Mouse (Mus musculus): ENCODE results near the gene Lcn2. TPM values are rescaled to one million over a fixed set of nuclear protein-coding genes. Genes with fewer than 3 reads are reported as not detected.

Lcn2 gene
- polyA plus RNA-seq, 1 experiment, result 2.4 TPM

DNA sequence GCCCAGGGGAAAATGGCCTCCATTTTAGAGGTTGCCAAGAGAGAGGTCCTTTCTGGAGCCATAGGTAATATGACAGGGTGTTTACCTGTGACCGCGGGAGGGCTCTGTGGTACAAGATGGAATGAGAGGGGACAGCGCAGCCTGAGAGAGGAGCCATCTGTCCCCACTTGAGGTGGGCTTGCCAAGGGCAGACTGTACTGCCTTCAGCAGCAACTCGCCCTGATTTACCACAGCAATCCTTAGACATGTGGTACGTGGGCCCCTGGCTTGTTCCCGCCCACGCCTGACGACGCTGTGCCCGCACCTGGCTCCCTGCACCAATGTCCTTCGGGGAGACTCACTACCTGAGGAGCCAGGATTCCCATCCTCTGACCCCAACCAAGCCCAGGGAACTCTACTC, 39.7 kb downstream of the Lcn2 start:
- Histone ChIP-seq H3K4me3 (ENCODE audit: insufficient read depth, low read length) (no peak overlapping the region), H3K4me1 (ENCODE audit: control insufficient read depth, insufficient read depth, low read length) (peaks cover 21% of the 10 kb centered on the region), H3K27ac (ENCODE audit: insufficient read depth, low read depth, low read length) (no peak overlapping the region)
- TF ChIP-seq CTCF (IDR thresholded peaks at IDR 0.05; ENCODE audit: low read depth, low read length) (no peak), POLR2A (IDR thresholded peaks at IDR 0.05; ENCODE audit: borderline replicate concordance, low read depth, low read length) (no peak)

DNA sequence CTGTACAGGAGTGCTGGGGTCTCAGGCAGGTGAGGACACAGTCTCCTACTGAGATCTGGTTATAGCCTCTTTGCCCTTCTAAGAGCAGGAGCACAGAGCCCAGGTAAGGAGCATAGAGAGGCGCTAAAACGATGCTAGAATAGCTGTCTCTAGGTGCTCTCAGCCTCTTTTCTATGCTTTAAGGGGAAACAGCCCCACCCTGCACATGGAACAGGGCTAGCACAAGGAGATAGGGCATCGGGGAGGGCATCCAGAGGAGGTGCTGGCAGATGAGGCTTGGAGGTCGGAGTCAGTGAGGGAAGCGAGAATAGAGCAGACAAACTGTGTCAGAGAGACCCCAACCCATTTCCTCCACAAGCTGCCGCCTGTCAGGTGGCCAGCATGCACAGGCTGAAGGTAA, 41.0 kb downstream of the Lcn2 start:
- Histone ChIP-seq H3K27ac (ENCODE audit: insufficient read depth, low read depth, low read length) (no peak overlapping the region), H3K4me3 (ENCODE audit: insufficient read depth, low read length) (no peak overlapping the region), H3K4me1 (ENCODE audit: control insufficient read depth, insufficient read depth, low read length) (peaks cover 29% of the 10 kb centered on the region)
- TF ChIP-seq POLR2A (IDR thresholded peaks at IDR 0.05; ENCODE audit: borderline replicate concordance, low read depth, low read length), result no peak
- no peak for TF ChIP-seq CTCF (IDR thresholded peaks at IDR 0.05; ENCODE audit: low read depth, low read length)

DNA sequence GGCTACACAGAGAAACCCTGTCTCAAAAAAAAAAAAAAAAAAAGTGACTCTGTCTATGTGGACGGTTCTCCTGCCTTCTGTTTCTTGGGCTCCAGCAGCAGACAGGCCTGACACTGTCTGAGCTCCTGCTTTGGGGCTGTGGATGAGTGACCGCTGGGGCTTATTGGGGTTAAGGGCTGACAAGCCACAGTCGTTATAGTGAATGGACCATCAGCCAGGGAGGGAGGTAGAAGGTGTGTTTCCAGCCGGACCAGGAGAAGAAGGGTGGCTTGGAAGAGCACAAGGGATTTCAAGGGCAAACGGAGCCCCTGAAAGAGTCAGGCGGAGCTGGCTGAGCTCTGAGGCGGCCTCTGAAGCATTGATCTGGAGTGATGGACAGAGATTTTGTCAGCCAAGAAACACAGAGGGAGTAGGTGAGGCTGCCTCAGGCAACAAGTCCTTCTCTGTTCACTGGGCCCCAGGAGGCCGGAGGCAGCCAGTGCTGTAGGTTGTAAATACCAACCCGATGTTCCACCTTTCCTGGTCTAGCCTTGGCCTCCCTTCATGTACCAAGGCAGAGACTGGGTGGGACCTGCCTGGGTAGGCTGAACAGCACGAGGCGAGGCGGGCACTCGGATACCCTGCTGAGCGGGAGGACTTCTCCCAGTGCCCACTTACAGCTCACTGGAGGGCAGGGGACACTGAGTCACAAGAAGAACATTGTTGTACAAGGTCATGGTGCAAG, 43.3 kb downstream of the Lcn2 start:
- Histone ChIP-seq H3K4me1 (ENCODE audit: control insufficient read depth, insufficient read depth, low read length) (peaks cover 21% of the 10 kb centered on the region), H3K4me3 (ENCODE audit: insufficient read depth, low read length) (no peak overlapping the region), H3K27ac (ENCODE audit: insufficient read depth, low read depth, low read length) (no peak overlapping the region)
- TF ChIP-seq POLR2A (IDR thresholded peaks at IDR 0.05; ENCODE audit: borderline replicate concordance, low read depth, low read length) (no peak), CTCF (IDR thresholded peaks at IDR 0.05; ENCODE audit: low read depth, low read length) (no peak)

DNA sequence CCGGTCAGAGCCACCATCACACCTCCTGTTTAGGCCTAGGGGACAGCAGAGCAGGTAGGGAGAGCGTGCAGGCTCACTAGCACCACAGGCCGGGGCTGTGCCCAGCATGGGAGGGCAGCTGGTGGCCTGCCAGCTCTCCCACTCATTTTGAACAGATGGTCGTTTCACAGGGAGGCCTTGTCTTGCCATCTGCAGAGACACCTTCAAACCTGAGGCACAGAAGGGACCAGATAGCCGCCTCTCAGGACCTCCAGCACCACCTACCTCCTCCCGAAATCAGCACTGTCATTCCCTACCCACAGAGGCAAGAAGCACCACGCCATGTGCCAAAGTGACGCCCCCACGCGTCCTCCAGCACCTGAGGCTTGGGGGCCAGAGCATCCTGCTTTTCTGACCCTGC, 44.0 kb downstream of the Lcn2 start:
- Histone ChIP-seq H3K4me3 (ENCODE audit: insufficient read depth, low read length) (no peak overlapping the region), H3K27ac (ENCODE audit: insufficient read depth, low read depth, low read length) (no peak overlapping the region), H3K4me1 (ENCODE audit: control insufficient read depth, insufficient read depth, low read length) (peaks cover 21% of the 10 kb centered on the region)
- TF ChIP-seq CTCF (IDR thresholded peaks at IDR 0.05; ENCODE audit: low read depth, low read length), result no peak
- TF ChIP-seq POLR2A (IDR thresholded peaks at IDR 0.05; ENCODE audit: borderline replicate concordance, low read depth, low read length), result no peak

GRCm38 (mm10) chr2:32343351-32343671, 44.7 kb downstream of the Lcn2 start:
- peak overlapping the region; percentile 61 for H3K27ac ChIP-seq (ENCODE audit: insufficient read depth, low read depth, low read length)

DNA sequence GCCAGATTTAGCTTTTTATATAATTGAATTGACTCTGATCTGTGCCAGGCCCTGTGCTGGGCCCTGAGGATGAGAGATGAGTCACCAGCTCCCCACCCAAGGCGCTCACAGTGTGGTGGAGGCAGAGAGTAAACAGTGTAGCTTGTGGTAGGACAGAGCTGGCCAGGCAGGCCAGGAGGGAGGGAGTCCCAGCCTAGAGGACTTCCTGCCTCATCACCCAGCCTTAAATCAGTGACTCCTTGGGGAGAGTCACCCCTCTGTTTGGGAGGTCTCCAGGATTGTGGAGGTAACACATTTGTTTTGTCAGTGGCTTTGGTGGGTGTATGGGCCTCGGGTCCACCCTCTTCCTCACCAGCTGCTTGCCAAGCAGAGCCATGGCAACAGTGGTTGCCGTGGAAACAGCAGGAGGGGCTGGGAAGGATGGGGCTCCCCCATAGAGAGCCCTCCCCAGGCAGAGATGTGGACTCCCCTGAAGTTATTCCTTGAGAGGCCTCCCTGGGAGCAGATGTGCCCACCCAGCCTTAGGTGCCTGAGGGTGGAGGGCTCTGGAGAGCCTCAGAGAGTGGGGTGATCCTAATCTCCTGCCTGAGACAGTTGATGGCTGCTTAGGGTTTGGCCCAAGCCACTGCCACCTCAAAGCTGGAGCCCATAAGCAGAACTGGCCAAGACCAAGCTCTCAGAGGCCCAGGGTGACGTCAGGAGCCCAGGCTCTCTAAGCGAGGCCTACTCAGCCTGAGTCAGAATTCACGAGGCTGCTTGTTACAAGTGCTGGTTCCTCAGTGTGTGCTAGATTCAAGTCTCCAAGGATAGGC, 45.3 kb downstream of the Lcn2 start:
- TF ChIP-seq CTCF (IDR thresholded peaks at IDR 0.05; ENCODE audit: low read depth, low read length) (no peak), POLR2A (IDR thresholded peaks at IDR 0.05; ENCODE audit: borderline replicate concordance, low read depth, low read length) (no peak)
- Histone ChIP-seq H3K4me1 (ENCODE audit: control insufficient read depth, insufficient read depth, low read length) (peaks cover 21% of the 10 kb centered on the region), H3K27ac (ENCODE audit: insufficient read depth, low read depth, low read length) (peak overlapping the region; percentile 61), H3K4me3 (ENCODE audit: insufficient read depth, low read length) (no peak overlapping the region)

More at GRCm38 (mm10) chr2:32343351-32343671, 44.7 kb downstream of the Lcn2 start:
- peaks cover 21% of the 10 kb centered on the region for H3K4me1 ChIP-seq (ENCODE audit: control insufficient read depth, insufficient read depth, low read length)
- H3K4me3 ChIP-seq (ENCODE audit: insufficient read depth, low read length), result no peak overlapping the region
- TF ChIP-seq POLR2A (IDR thresholded peaks at IDR 0.05; ENCODE audit: borderline replicate concordance, low read depth, low read length) (no peak), CTCF (IDR thresholded peaks at IDR 0.05; ENCODE audit: low read depth, low read length) (no peak)

- Histone ChIP-seq H3K4me1 (ENCODE audit: control insufficient read depth, insufficient read depth, low read length) (peaks cover 21% of the 10 kb centered on the region), H3K4me3 (ENCODE audit: insufficient read depth, low read length) (no peak overlapping the region), H3K27ac (ENCODE audit: insufficient read depth, low read depth, low read length) (no peak overlapping the region)
- no peak for TF ChIP-seq POLR2A (IDR thresholded peaks at IDR 0.05; ENCODE audit: borderline replicate concordance, low read depth, low read length)
- TF ChIP-seq CTCF (IDR thresholded peaks at IDR 0.05; ENCODE audit: low read depth, low read length), result no peak
These were observed 46.0 kb downstream of the Lcn2 start for GRCm38 (mm10) chr2:32342039-32342438.

- Histone ChIP-seq H3K4me3 (ENCODE audit: insufficient read depth, low read length) (no peak overlapping the region), H3K27ac (ENCODE audit: insufficient read depth, low read depth, low read length) (no peak overlapping the region), H3K4me1 (ENCODE audit: control insufficient read depth, insufficient read depth, low read length) (peaks cover 21% of the 10 kb centered on the region)
- TF ChIP-seq POLR2A (IDR thresholded peaks at IDR 0.05; ENCODE audit: borderline replicate concordance, low read depth, low read length), result no peak
- no peak for TF ChIP-seq CTCF (IDR thresholded peaks at IDR 0.05; ENCODE audit: low read depth, low read length)
These were observed 46.5 kb downstream of the Lcn2 start for GRCm38 (mm10) chr2:32341634-32341939.

- no peak overlapping the region for H3K27ac ChIP-seq (ENCODE audit: insufficient read depth, low read depth, low read length)
- peaks cover 21% of the 10 kb centered on the region for H3K4me1 ChIP-seq (ENCODE audit: control insufficient read depth, insufficient read depth, low read length)
- H3K4me3 ChIP-seq (ENCODE audit: insufficient read depth, low read length), result no peak overlapping the region
- TF ChIP-seq CTCF (IDR thresholded peaks at IDR 0.05; ENCODE audit: low read depth, low read length) (no peak), POLR2A (IDR thresholded peaks at IDR 0.05; ENCODE audit: borderline replicate concordance, low read depth, low read length) (no peak)
These were observed 47.0 kb downstream of the Lcn2 start for GRCm38 (mm10) chr2:32340836-32341633.

All from bone marrow macrophage, adult 2 months (primary cell).